Mouse (Mus musculus) liver, embryonic 15.5 days (tissue): ENCODE results near the gene Rab3ip. TPM values are rescaled to one million over a fixed set of nuclear protein-coding genes. Genes with fewer than 3 reads are reported as not detected.

Experiments used
- ATAC-seq: fragments of 200-750 bp; cut with Nextera tagmentation; 2 replicates; pipeline ENCODE4 v1.8.0; 2017; ENCODE audit warnings: moderate number of reproducible peaks, mild to moderate bottlenecking, moderate library complexity; ENCODE audit not compliant: insufficient read depth
- H3K27ac ChIP-seq: fragments of 300-500 bp; sonication (generic); replicated peaks from 2 replicates; pipeline ENCODE4 v1.5.1; 2015; ENCODE audit warnings: mild to moderate bottlenecking, inconsistent platforms
- H3K27me3 ChIP-seq: fragments of 300-500 bp; sonication (generic); 2 replicates; pipeline ENCODE4 v1.6.1; 2015; ENCODE audit warnings: mild to moderate bottlenecking, inconsistent platforms
- H3K36me3 ChIP-seq: fragments of 300-500 bp; sonication (generic); replicated peaks from 2 replicates; pipeline ENCODE4 v1.6.1; 2015; ENCODE audit warnings: moderate library complexity, mild to moderate bottlenecking, inconsistent platforms
- H3K4me1 ChIP-seq: fragments of 300-500 bp; sonication (generic); replicated peaks from 2 replicates; pipeline ENCODE4 v1.6.1; 2015; ENCODE audit warnings: inconsistent platforms
- H3K4me2 ChIP-seq: fragments of 300-500 bp; sonication (generic); 2 replicates; pipeline ENCODE4 v1.6.1; 2015; ENCODE audit warnings: moderate library complexity, mild to moderate bottlenecking, inconsistent platforms
- H3K4me3 ChIP-seq: fragments of 300-500 bp; sonication (generic); replicated peaks from 2 replicates; pipeline ENCODE4 v1.5.1; 2015; ENCODE audit warnings: mild to moderate bottlenecking, inconsistent platforms
- H3K9ac ChIP-seq: fragments of 300-500 bp; sonication (generic); 2 replicates; pipeline ENCODE4 v1.6.1; 2015; ENCODE audit warnings: moderate library complexity, mild to moderate bottlenecking, inconsistent platforms
- H3K9me3 ChIP-seq: fragments of 300-500 bp; sonication (generic); replicated peaks from 2 replicates; pipeline ENCODE4 v1.6.1; 2016; ENCODE audit warnings: inconsistent platforms
- whole genome bisulfite sequencing: fragments of 180-500 bp; shearing (Covaris S2); methylation state at CpG from one replicate; pipeline ENCODE4 v1.1.7; 2015; ENCODE audit warnings: mixed read lengths; ENCODE audit not compliant: insufficient replicate concordance; 5-methylcytosine and 5-hydroxymethylcytosine counted together
- polyA plus RNA-seq: library from polyadenylated mRNA; unstranded; fragments of >200 nt; fragmentation: Nextera tagmentation; extraction: Ambion mirVana; gene quantifications from 2 replicates; pipeline ENCODE4 v1.2.1, GENCODE M21; 2015

Rab3ip gene
- polyA plus RNA-seq, 1 experiment from 2014 or later = 10.7 TPM

DNA sequence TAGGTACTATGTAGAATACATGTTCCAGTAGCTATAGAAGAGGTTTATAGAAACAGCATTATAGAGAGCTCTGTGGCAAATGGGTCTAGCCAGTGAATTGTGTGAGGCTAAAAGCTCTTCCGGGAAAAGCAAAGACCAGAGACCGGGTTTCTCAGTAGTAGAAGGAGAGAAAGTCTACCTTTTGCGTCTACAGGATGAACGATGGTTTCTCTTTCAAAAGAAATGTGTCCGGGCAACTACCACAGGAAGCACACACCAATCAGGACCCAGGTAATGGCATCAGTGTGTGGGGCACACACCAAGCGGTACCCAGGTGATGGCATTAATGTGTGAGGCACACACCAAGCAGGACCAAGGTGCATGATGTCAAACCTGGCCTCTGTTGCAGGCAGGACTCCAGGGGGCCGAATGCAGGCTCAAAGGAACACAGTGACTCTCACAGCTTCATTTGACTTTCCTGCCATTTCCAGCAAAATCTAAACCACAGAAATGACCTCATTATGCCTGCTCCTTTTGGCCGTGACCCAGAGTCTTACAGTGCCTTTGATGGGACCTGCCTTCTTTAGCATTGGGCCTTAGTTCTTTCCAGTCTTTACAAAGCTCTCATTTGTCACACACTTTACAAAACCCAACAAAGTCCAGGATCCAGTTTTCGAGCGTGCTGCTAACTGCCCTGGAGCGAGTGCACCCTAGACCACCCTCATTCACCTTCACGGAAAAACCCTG is 55.3 kb downstream of the Rab3ip start:
- H3K4me2 ChIP-seq = no peak overlapping the region
- ATAC-seq = no peak
- no peak overlapping the region for H3K27ac ChIP-seq
- H3K9ac ChIP-seq = no peak overlapping the region
- H3K27me3 ChIP-seq = no peaks in the 10 kb centered on the region
- H3K36me3 ChIP-seq = no peaks in the 10 kb centered on the region
- WGBS = 73% methylated on average over 12 of the region's 12 CpGs
- no peaks in the 10 kb centered on the region for H3K4me1 ChIP-seq
- H3K4me3 ChIP-seq = no peak overlapping the region
- no peaks in the 10 kb centered on the region for H3K9me3 ChIP-seq

DNA sequence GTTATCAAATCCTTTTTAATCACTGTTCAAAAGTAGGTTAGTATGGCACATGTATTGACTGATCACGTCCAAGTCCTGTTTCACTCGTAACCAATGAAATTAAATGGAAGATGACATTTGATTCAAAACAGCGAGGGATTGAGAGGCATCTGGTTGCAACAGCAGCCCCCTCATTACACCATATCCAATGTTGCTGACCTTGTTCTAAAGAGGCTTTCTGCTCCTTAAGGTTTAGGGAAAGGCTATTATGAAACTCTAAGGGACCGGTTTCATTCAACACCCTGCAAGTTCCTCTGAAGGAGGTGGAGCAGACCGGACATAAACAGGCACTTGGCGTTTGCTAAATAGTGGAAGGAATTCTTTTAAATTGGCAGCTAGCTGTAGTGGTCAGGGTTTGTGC is 56.0 kb downstream of the Rab3ip start:
- no peaks in the 10 kb centered on the region for H3K27me3 ChIP-seq
- 71% methylated on average over 6 of the region's 6 CpGs for WGBS
- no peak overlapping the region for H3K4me2 ChIP-seq
- H3K27ac ChIP-seq = no peak overlapping the region
- no peaks in the 10 kb centered on the region for H3K4me1 ChIP-seq
- H3K4me3 ChIP-seq = no peak overlapping the region
- no peak overlapping the region for H3K9ac ChIP-seq
- no peaks in the 10 kb centered on the region for H3K9me3 ChIP-seq
- no peaks in the 10 kb centered on the region for H3K36me3 ChIP-seq
- no peak for ATAC-seq

DNA sequence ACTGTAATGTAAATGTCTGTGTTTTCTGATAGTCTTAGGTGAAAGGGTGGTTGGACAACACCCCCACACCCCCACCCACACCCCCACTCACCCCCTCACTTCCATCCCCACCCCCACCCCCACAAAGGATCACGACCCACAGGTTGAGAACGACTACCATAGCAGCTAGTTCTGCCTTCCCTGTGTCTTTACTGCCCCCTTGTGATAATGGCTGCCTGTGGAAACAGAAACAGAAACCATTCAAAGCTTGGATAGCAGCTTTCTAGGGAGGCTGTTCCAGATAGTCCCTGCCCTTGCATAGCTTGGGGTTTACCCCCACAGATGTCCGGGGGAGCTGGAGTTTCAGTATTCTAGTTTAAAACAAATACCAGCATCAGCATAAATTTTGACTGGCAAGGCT is 56.8 kb downstream of the Rab3ip start:
- Histone ChIP-seq H3K9me3 (no peaks in the 10 kb centered on the region), H3K27ac (no peak overlapping the region), H3K27me3 (no peaks in the 10 kb centered on the region), H3K4me2 (no peak overlapping the region), H3K36me3 (no peaks in the 10 kb centered on the region), H3K4me1 (no peaks in the 10 kb centered on the region), H3K9ac (no peak overlapping the region), H3K4me3 (no peak overlapping the region)
- 17% methylated on average over 3 of the region's 3 CpGs for whole genome bisulfite sequencing
- ATAC-seq = no peak

DNA sequence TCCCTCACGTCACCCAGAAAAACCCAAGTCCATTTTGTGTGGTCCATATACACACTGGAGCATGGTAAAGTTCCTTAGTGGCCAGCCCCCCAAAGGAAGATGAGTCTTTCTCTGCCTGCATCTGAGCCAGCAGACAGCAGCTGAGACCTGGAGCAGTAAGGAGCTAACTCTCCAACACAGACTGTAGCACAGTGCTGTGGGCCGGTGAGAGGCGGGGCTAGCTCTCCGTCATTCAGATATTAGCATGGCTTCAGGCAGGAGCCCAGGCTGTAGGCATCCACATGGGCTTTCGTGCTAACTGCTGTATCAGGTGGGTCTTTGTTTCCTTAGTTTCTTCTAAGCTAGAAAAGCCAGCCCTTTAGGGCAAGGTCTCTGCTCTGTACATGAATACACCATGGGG is 60.0 kb downstream of the Rab3ip start:
- Histone ChIP-seq H3K9ac (no peak overlapping the region), H3K4me2 (no peak overlapping the region), H3K9me3 (no peaks in the 10 kb centered on the region), H3K27ac (no peak overlapping the region), H3K27me3 (no peaks in the 10 kb centered on the region), H3K36me3 (no peaks in the 10 kb centered on the region), H3K4me1 (no peaks in the 10 kb centered on the region), H3K4me3 (no peak overlapping the region)
- WGBS = 51% methylated on average over 5 of the region's 5 CpGs
- ATAC-seq = no peak

DNA sequence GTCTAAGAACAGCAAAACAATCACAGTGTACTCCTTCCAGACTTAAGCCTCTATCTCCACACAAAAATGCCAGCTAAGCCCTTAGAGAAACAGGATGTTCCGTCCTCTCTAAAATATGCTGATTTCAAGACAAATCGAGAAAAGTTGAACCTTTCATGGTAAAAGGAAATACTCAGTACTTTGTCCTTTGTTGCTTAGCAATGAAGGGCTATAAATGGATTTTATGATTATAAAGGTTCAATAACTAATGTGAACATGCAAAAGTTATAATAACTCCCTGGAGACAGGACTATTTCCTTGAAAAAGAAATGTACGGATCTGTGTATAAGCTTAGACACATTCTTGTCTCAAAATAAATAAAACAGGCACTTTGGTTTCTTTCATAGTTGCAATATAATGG is 66.0 kb downstream of the Rab3ip start:
- no peak for ATAC-seq
- Histone ChIP-seq H3K9ac (no peak overlapping the region), H3K27ac (no peak overlapping the region), H3K36me3 (no peaks in the 10 kb centered on the region), H3K4me3 (no peak overlapping the region), H3K27me3 (no peaks in the 10 kb centered on the region), H3K9me3 (no peaks in the 10 kb centered on the region), H3K4me1 (no peaks in the 10 kb centered on the region), H3K4me2 (no peak overlapping the region)
- 53% methylated on average over 3 of the region's 3 CpGs for WGBS

DNA sequence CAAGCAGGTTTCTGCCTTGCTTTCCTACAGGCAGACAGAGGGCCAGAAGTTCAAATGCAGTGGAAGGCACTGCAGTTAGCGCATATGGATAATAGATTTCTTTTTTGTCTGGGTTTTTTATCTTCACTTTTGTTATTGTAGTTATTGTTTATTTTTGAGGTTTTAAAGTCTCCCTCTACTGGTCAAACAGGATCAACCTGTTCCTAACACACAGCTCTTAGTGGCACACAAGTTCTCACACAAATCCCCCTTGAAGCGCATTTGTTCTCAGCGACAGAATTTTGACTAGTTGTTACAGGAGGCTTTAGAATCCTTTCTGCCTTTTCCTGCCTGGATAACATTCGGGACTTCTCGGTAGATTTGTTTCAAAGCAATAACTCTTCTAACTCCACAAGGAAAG is 67.0 kb downstream of the Rab3ip start:
- Histone ChIP-seq H3K9ac (no peak overlapping the region), H3K36me3 (no peaks in the 10 kb centered on the region), H3K27ac (no peak overlapping the region), H3K4me1 (no peaks in the 10 kb centered on the region), H3K27me3 (no peaks in the 10 kb centered on the region), H3K9me3 (no peaks in the 10 kb centered on the region), H3K4me2 (no peak overlapping the region), H3K4me3 (no peak overlapping the region)
- WGBS = 61% methylated on average over 5 of the region's 5 CpGs
- ATAC-seq = no peak

DNA sequence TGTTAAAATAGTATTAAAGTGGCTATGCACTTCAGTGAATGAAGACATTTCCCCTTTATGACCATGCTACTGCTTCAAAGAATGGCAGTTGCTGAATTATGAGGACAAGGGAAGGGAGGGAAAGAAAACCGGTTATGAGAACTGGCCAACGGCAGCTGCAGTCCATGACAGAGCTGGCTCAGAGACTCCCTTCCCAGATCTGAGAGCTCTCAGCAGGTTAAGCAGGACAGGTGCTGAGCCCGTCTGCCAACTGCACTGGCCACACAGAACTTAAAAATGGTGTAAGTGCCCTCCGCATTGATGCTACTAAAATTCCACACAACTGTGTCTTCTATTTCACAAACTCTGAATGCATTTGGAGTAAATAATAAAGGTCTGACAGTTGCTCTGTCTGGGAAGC is 73.1 kb downstream of the Rab3ip start:
- no peak overlapping the region for H3K4me3 ChIP-seq
- no peak for ATAC-seq
- WGBS = 79% methylated on average over 4 of the region's 4 CpGs
- H3K4me1 ChIP-seq = no peaks in the 10 kb centered on the region
- H3K9me3 ChIP-seq = no peaks in the 10 kb centered on the region
- H3K27ac ChIP-seq = no peak overlapping the region
- no peak overlapping the region for H3K4me2 ChIP-seq
- no peak overlapping the region for H3K9ac ChIP-seq
- no peaks in the 10 kb centered on the region for H3K36me3 ChIP-seq
- no peaks in the 10 kb centered on the region for H3K27me3 ChIP-seq

DNA sequence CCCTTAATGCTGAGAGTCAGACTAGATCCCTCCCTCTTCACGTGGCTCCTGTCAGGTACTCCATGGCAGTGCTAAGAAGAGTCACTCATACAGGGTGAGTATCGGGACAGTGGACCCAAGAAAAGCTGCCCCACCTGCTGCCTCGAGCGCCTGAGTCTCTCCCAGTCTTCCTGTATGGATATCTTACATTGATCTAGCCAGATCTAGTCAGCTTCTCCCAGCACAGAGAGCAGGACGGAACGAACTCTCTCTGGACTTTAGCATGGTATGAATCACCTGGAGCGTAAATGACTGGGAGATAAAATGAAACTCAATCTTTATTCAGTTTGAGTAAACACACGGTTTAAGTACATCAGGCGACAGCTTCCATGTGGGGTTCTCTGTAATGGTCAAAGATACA is 76.1 kb downstream of the Rab3ip start:
- Histone ChIP-seq H3K36me3 (no peaks in the 10 kb centered on the region), H3K9me3 (no peaks in the 10 kb centered on the region), H3K27ac (no peak overlapping the region), H3K27me3 (no peaks in the 10 kb centered on the region), H3K4me2 (no peak overlapping the region), H3K4me1 (no peaks in the 10 kb centered on the region), H3K4me3 (no peak overlapping the region), H3K9ac (no peak overlapping the region)
- 58% methylated on average over 9 of the region's 9 CpGs for WGBS
- no peak for ATAC-seq

DNA sequence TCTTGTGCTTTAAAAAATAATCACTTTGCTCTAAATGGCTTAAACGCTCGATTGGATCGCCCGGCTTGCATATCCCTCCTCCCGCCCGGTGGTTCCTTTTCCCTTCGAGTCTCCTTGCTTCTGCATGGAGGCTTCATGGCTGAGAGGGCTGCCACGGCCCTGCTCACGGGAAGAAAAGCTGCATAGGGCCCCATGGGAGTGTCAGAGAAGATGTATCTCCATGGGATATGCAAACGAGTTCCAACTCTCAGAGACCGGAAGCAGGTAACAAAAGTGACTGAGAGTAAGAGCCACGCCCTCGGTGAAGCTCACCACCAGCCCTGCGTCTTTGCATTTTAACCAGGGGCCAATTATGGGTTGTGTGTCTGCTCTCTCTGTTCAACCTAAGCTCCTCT is 78.6 kb downstream of the Rab3ip start:
- H3K4me2 ChIP-seq = no peak overlapping the region
- no peak overlapping the region for H3K4me3 ChIP-seq
- H3K4me1 ChIP-seq = no peaks in the 10 kb centered on the region
- no peaks in the 10 kb centered on the region for H3K27me3 ChIP-seq
- no peaks in the 10 kb centered on the region for H3K9me3 ChIP-seq
- WGBS = 66% methylated on average over 14 of the region's 14 CpGs
- H3K27ac ChIP-seq = no peak overlapping the region
- no peaks in the 10 kb centered on the region for H3K36me3 ChIP-seq
- H3K9ac ChIP-seq = no peak overlapping the region
- ATAC-seq = no peak

DNA sequence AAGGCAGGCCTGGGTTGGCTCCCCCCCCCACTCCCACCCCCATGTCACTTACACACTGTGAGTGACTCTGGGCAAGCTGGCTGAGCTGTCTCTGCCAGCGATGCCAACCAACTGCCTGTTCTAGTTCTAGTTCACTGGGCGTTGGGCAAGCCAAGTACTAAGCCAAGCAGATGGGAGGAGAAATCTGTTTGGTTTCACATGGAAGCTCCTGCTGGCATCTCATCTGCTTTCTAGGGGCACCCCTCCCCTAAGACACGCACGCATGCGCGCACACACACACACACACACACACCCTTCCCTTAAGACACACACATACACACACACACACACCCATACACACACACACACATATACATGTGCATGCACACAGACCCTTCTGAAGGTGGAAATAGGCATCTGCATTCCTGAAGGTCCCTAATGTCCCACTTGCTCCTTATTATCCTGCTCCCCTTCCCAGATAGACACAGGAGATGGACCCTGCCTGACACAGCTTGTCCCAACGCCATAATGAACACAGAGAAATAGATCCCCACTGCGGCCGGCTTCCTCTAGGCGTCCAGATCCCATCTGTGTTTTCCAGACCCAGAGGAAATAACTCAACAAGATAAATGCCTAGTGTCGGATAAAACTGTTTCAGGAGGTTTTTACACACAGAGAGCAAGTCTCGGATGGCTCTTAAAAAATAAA is 79.1 kb downstream of the Rab3ip start:
- ATAC-seq = no peak
- 65% methylated on average over 12 of the region's 12 CpGs for WGBS

DNA sequence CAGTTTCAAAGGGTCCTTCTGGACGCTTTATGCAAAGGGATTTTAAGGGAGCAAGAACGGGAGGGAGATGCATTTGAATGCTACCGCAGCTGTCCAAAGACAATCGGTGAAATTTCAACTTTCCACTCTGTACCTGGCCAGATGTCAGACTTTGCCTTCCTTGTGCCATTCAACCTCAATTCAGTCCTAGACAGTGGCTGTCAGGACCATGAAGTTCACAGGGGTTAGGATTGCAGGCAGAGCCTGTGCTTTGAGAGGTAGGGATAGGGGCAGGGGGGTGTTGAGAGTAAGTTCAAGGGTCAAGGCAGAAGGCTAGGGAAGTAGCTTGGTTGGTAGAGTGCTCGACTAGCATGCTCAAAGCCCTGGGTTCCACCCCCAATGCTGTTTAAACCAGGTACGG is 79.8 kb downstream of the Rab3ip start:
- no peaks in the 10 kb centered on the region for H3K27me3 ChIP-seq
- H3K27ac ChIP-seq = no peak overlapping the region
- no peak overlapping the region for H3K4me3 ChIP-seq
- no peak for ATAC-seq
- no peak overlapping the region for H3K4me2 ChIP-seq
- no peaks in the 10 kb centered on the region for H3K4me1 ChIP-seq
- 61% methylated on average over 6 of the region's 6 CpGs for WGBS
- no peak overlapping the region for H3K9ac ChIP-seq
- H3K36me3 ChIP-seq = no peaks in the 10 kb centered on the region
- no peaks in the 10 kb centered on the region for H3K9me3 ChIP-seq

More for the DNA sequence above, 79.1 kb downstream of the Rab3ip start:
- no peak overlapping the region for H3K9ac ChIP-seq
- H3K27me3 ChIP-seq = no peaks in the 10 kb centered on the region
- H3K4me3 ChIP-seq = no peak overlapping the region
- no peaks in the 10 kb centered on the region for H3K36me3 ChIP-seq
- H3K4me1 ChIP-seq = no peaks in the 10 kb centered on the region
- H3K4me2 ChIP-seq = no peak overlapping the region
- H3K27ac ChIP-seq = no peak overlapping the region
- H3K9me3 ChIP-seq = no peaks in the 10 kb centered on the region
